Mouse (Mus musculus) T-cell, adult 2 months (primary cell): ENCODE data around the gene Rara.

Experiments
- DNase-seq: peaks from one replicate; pipeline ENCODE4 v3.0.0; 2022; ENCODE audit warnings: low spot score

Rara gene

GRCm38 (mm10) chr11:98952736-98953135, 25.1 kb downstream of the Rara start:
- DNase-seq = no peak

- DNase-seq = no peak
Observed at GRCm38 (mm10) chr11:98953361-98953760, 25.7 kb downstream of the Rara start.

- DNase-seq = no peak
Observed at GRCm38 (mm10) chr11:98953835-98954320, 26.3 kb downstream of the Rara start.

- DNase-seq = peak; percentile 59
Observed at GRCm38 (mm10) chr11:98954373-98954772, 26.8 kb downstream of the Rara start.

GRCm38 (mm10) chr11:98954801-98955706, 27.4 kb downstream of the Rara start:
- DNase-seq = no peak

GRCm38 (mm10) chr11:98955707-98956235, 28.2 kb downstream of the Rara start:
- no peak for DNase-seq

GRCm38 (mm10) chr11:98956340-98956739, 28.7 kb downstream of the Rara start:
- no peak for DNase-seq

- peak; percentile 94 for DNase-seq
Observed at GRCm38 (mm10) chr11:98959437-98960312, 32.1 kb downstream of the Rara start.

- peak; percentile 55 for DNase-seq
Observed at GRCm38 (mm10) chr11:98960313-98960906, 32.8 kb downstream of the Rara start.

GRCm38 (mm10) chr11:98961051-98961592, 33.5 kb downstream of the Rara start:
- no peak for DNase-seq

GRCm38 (mm10) chr11:98961766-98962165, 34.1 kb downstream of the Rara start:
- DNase-seq = peak; percentile 51

- DNase-seq = no peak
Observed at GRCm38 (mm10) chr11:98962421-98963095, 34.9 kb downstream of the Rara start.

GRCm38 (mm10) chr11:98963191-98964021, 35.8 kb downstream of the Rara start:
- DNase-seq = peak; percentile 63

GRCm38 (mm10) chr11:98964201-98964615, 36.6 kb downstream of the Rara start:
- no peak for DNase-seq

GRCm38 (mm10) chr11:98964616-98965415, 37.2 kb downstream of the Rara start:
- DNase-seq = no peak

GRCm38 (mm10) chr11:98965416-98966077, 37.9 kb downstream of the Rara start:
- no peak for DNase-seq

- DNase-seq = no peak
Observed at GRCm38 (mm10) chr11:98966499-98967141, 39.0 kb downstream of the Rara start.

GRCm38 (mm10) chr11:98968079-98968478, 40.5 kb downstream of the Rara start:
- DNase-seq = no peak
